Mouse (Mus musculus) hindbrain, embryonic 11.5 days (tissue): ENCODE results near the gene Ssh3. TPM values are rescaled to one million over a fixed set of nuclear protein-coding genes. Genes with fewer than 3 reads are reported as not detected.

Experiments
- ATAC-seq: fragments of 200-750 bp; cut with Nextera tagmentation; 2 replicates; pipeline ENCODE4 v1.8.0; 2017; ENCODE audit warnings: mild to moderate bottlenecking, moderate TSS enrichment, moderate library complexity; ENCODE audit not compliant: low FRiP score
- DNase-seq: peaks from one replicate; pipeline ENCODE4 v3.0.0-alpha.2; 2015; ENCODE audit warnings: low spot score
- H3K27ac ChIP-seq: fragments of 300-500 bp; sonication (generic); 2 replicates; pipeline ENCODE4 v1.5.1; 2014; ENCODE audit warnings: mild to moderate bottlenecking, low read depth, low read length
- H3K27me3 ChIP-seq: fragments of 300-500 bp; sonication (generic); 2 replicates; pipeline ENCODE4 v1.6.1; 2014; ENCODE audit warnings: mild to moderate bottlenecking, low read length, moderate library complexity, mixed read lengths; ENCODE audit not compliant: control insufficient read depth, insufficient read depth
- H3K36me3 ChIP-seq: fragments of 300-500 bp; sonication (generic); 2 replicates; pipeline ENCODE4 v1.6.1; 2014; ENCODE audit warnings: mild to moderate bottlenecking, low read length, moderate library complexity, mixed read lengths; ENCODE audit not compliant: control insufficient read depth, insufficient read depth
- H3K4me1 ChIP-seq: fragments of 300-500 bp; sonication (generic); replicated peaks from 2 replicates; pipeline ENCODE4 v1.6.1; 2014; ENCODE audit warnings: low read length, mixed read lengths; ENCODE audit not compliant: control insufficient read depth, insufficient read depth
- H3K4me2 ChIP-seq: fragments of 300-500 bp; sonication (generic); replicated peaks from 2 replicates; pipeline ENCODE4 v1.6.1; 2014; ENCODE audit warnings: mild to moderate bottlenecking, low read depth, low read length
- H3K4me3 ChIP-seq: fragments of 300-500 bp; sonication (generic); 2 replicates; pipeline ENCODE4 v1.5.1; 2014; ENCODE audit warnings: low read depth, low read length
- H3K9ac ChIP-seq: fragments of 300-500 bp; sonication (generic); 2 replicates; pipeline ENCODE4 v1.6.1; 2014; ENCODE audit warnings: low read depth, low read length
- H3K9me3 ChIP-seq: fragments of 300-500 bp; sonication (generic); 2 replicates; pipeline ENCODE4 v1.6.1; 2016; ENCODE audit warnings: low read length; ENCODE audit not compliant: control insufficient read depth
- WGBS: fragments of 180-500 bp; shearing (Covaris S2); extraction: QIAGEN DNeasy Blood & Tissue Kit; methylation state at CpG from one replicate; pipeline ENCODE4 v1.1.7; 2014; 5-methylcytosine and 5-hydroxymethylcytosine counted together
- polyA plus RNA-seq: library from polyadenylated mRNA; unstranded; fragments of >200 nt; fragmentation: Nextera tagmentation; extraction: Ambion mirVana; gene quantifications from 2 replicates; pipeline ENCODE4 v1.2.1, GENCODE M21; 2014

The Ssh3 gene
- polyA plus RNA-seq, 1 experiment from 2014 or later, result 2.8 TPM

- 72% methylated on average over 8 of the region's 8 CpGs for WGBS
- Histone ChIP-seq H3K4me3 (no peak overlapping the region), H3K36me3 (no peaks in the 10 kb centered on the region), H3K9ac (no peak overlapping the region), H3K9me3 (no peaks in the 10 kb centered on the region), H3K27me3 (no peaks in the 10 kb centered on the region), H3K4me2 (no peak overlapping the region), H3K4me1 (no peaks in the 10 kb centered on the region), H3K27ac (no peak overlapping the region)
- no peak for ATAC-seq
- no peak for DNase-seq
Measured at GRCm38 (mm10) chr19:4240247-4240668, 28.7 kb downstream of the Ssh3 start.

GRCm38 (mm10) chr19:4234548-4234947, 34.4 kb downstream of the Ssh3 start:
- Histone ChIP-seq H3K4me3 (no peak overlapping the region), H3K36me3 (no peaks in the 10 kb centered on the region), H3K4me1 (peaks cover 6% of the 10 kb centered on the region; the same call in 1 of the 2 replicates), H3K9me3 (no peaks in the 10 kb centered on the region), H3K27ac (no peak overlapping the region), H3K27me3 (no peaks in the 10 kb centered on the region), H3K4me2 (no peak overlapping the region), H3K9ac (no peak overlapping the region)
- ATAC-seq (no peak), DNase-seq (no peak)
- 85% methylated on average over 4 of the region's 4 CpGs for WGBS

GRCm38 (mm10) chr19:4232651-4233050, 36.3 kb downstream of the Ssh3 start:
- 84% methylated on average over 7 of the region's 7 CpGs for WGBS
- ATAC-seq, result no peak
- H3K4me3 ChIP-seq, result no peak overlapping the region
- H3K36me3 ChIP-seq, result no peaks in the 10 kb centered on the region
- DNase-seq, result no peak
- peak overlapping the region; percentile 83; the same call in 1 of the 2 replicates for H3K4me2 ChIP-seq
- no peak overlapping the region for H3K27ac ChIP-seq
- no peaks in the 10 kb centered on the region for H3K9me3 ChIP-seq
- H3K27me3 ChIP-seq, result no peaks in the 10 kb centered on the region
- no peak overlapping the region for H3K9ac ChIP-seq
- H3K4me1 ChIP-seq, result peaks cover 6% of the 10 kb centered on the region; the same call in 1 of the 2 replicates

GRCm38 (mm10) chr19:4232186-4232572, 36.8 kb downstream of the Ssh3 start:
- H3K4me2 ChIP-seq, result peak overlapping the region; percentile 83
- 77% methylated on average over 2 of the region's 2 CpGs for WGBS
- peak overlapping the region; percentile 41 for H3K4me3 ChIP-seq
- ATAC-seq, result no peak
- H3K27me3 ChIP-seq, result no peaks in the 10 kb centered on the region
- peaks cover 6% of the 10 kb centered on the region; the same call in 1 of the 2 replicates for H3K4me1 ChIP-seq
- no peak for DNase-seq
- no peaks in the 10 kb centered on the region for H3K36me3 ChIP-seq
- H3K27ac ChIP-seq, result no peak overlapping the region
- H3K9me3 ChIP-seq, result no peaks in the 10 kb centered on the region
- H3K9ac ChIP-seq, result peak overlapping the region; percentile 49; the same call in 1 of the 2 replicates

- WGBS, result 12% methylated on average over 26 of the region's 26 CpGs
- Histone ChIP-seq H3K4me2 (peak within 1 kb of the TSS; percentile 83), H3K9ac (peak within 1 kb of the TSS; percentile 49), H3K36me3 (no peaks in the 10 kb centered on the region), H3K4me3 (peak within 1 kb of the TSS; percentile 41), H3K27me3 (no peaks in the 10 kb centered on the region), H3K4me1 (peaks cover 6% of the 10 kb centered on the region; the same call in 1 of the 2 replicates), H3K9me3 (no peaks in the 10 kb centered on the region), H3K27ac (no peak within 1 kb of the TSS)
- peak; percentile 91 for ATAC-seq
- DNase-seq, result peak; percentile 90
Measured at GRCm38 (mm10) chr19:4231253-4232185, 37.5 kb downstream of the Ssh3 start, which contains the start of gene Pold4. Pold4 (plus strand) TSS chr19:4231899.

- no peak for ATAC-seq
- Histone ChIP-seq H3K27me3 (no peaks in the 10 kb centered on the region), H3K9ac (no peak overlapping the region), H3K9me3 (no peaks in the 10 kb centered on the region), H3K36me3 (no peaks in the 10 kb centered on the region), H3K4me3 (no peak overlapping the region), H3K4me1 (peaks cover 6% of the 10 kb centered on the region; the same call in 1 of the 2 replicates), H3K4me2 (no peak overlapping the region), H3K27ac (no peak overlapping the region)
- WGBS, result 69% methylated on average over 8 of the region's 8 CpGs
- no peak for DNase-seq
Measured at GRCm38 (mm10) chr19:4230415-4230814, 38.6 kb downstream of the Ssh3 start.

GRCm38 (mm10) chr19:4229451-4230076, 39.4 kb downstream of the Ssh3 start:
- no peak overlapping the region for H3K4me2 ChIP-seq
- no peak overlapping the region for H3K9ac ChIP-seq
- H3K4me1 ChIP-seq, result peaks cover 6% of the 10 kb centered on the region; the same call in 1 of the 2 replicates

GRCm38 (mm10) chr19:4228891-4229290, 40.1 kb downstream of the Ssh3 start:
- ATAC-seq (no peak), DNase-seq (no peak)
- Histone ChIP-seq H3K9ac (no peak overlapping the region), H3K4me2 (no peak overlapping the region), H3K4me3 (no peak overlapping the region), H3K36me3 (no peaks in the 10 kb centered on the region), H3K4me1 (peaks cover 6% of the 10 kb centered on the region; the same call in 1 of the 2 replicates), H3K27ac (no peak overlapping the region), H3K27me3 (no peaks in the 10 kb centered on the region), H3K9me3 (no peaks in the 10 kb centered on the region)
- WGBS, result 67% methylated on average over 4 of the region's 4 CpGs

More at GRCm38 (mm10) chr19:4229451-4230076, 39.4 kb downstream of the Ssh3 start:
- Histone ChIP-seq H3K36me3 (no peaks in the 10 kb centered on the region), H3K27ac (no peak overlapping the region), H3K27me3 (no peaks in the 10 kb centered on the region), H3K4me3 (no peak overlapping the region), H3K9me3 (no peaks in the 10 kb centered on the region)
- ATAC-seq (no peak), DNase-seq (no peak)
- WGBS, result 40% methylated on average over 9 of the region's 9 CpGs
